9 mouse cellular contexts compared by ENCODE assay signal in genomic region chr11:76410826-76411225, GRCm38 (mm10). TPM values are rescaled to one million over a fixed set of nuclear protein-coding genes. Genes with fewer than 3 reads are reported as not detected.
DNase-seq lines count a peak whose midpoint lies in the region; ATAC-seq and TF ChIP-seq lines count a peak whose summit lies in the region.
"Had no signal": no experiment of that assay in that cellular context is flagged by ENCODE, and none has a peak within 500 bp of the region (broad histone marks: within the 10 kb centered on the region; RNA-seq: fewer than 3 reads in every experiment).

No protein-coding gene starts in this region.

- 72% methylated on average over 12 of the region's 12 CpGs for WGBS in heart, embryonic 10.5 days
- 72% methylated on average over 12 of the region's 12 CpGs for WGBS in midbrain, postnatal 0 days

- no peak overlapping the region for H3K4me2 ChIP-seq in midbrain, postnatal 0 days (ENCODE audit: low read depth, low read length, poor library complexity, severe bottlenecking)
- H3K4me2 ChIP-seq: embryonic facial prominence, embryonic 13.5 days had no signal

- ATAC-seq in midbrain, postnatal 0 days (ENCODE audit: low FRiP score): no peak

- no peaks in the 10 kb centered on the region for H3K9me3 ChIP-seq in heart, embryonic 10.5 days
- H3K9me3 ChIP-seq in midbrain, postnatal 0 days (ENCODE audit: low read length): no peaks in the 10 kb centered on the region
- H3K9me3 ChIP-seq: embryonic facial prominence, embryonic 13.5 days had no signal

- peaks cover 58% of the 10 kb centered on the region for H3K36me3 ChIP-seq in heart, embryonic 10.5 days
- H3K36me3 ChIP-seq in midbrain, postnatal 0 days (ENCODE audit: insufficient read depth, low read length): peaks cover 20% of the 10 kb centered on the region

- no peak overlapping the region for H3K4me3 ChIP-seq in heart, embryonic 10.5 days
- no peak overlapping the region for H3K4me3 ChIP-seq in midbrain, postnatal 0 days (ENCODE audit: low read depth, low read length)
- H3K4me3 ChIP-seq: embryonic facial prominence, embryonic 13.5 days had no signal

- peak; percentile 82 for TF ChIP-seq CTCF in midbrain, postnatal 0 days (IDR thresholded peaks at IDR 0.05)

- H3K27ac ChIP-seq in heart, embryonic 10.5 days: no peak overlapping the region
- H3K27ac ChIP-seq in midbrain, postnatal 0 days (ENCODE audit: low read depth, low read length): no peak overlapping the region
- H3K27ac ChIP-seq: embryonic facial prominence, embryonic 13.5 days had no signal

- peak; percentile 85 for DNase-seq in heart, adult 11 months
- no peak for DNase-seq in heart, embryonic 10.5 days (ENCODE audit: low spot score)
- peak; percentile 70 for DNase-seq in urinary bladder, postnatal 25 days (ENCODE audit: low spot score)
- DNase-seq in urinary bladder, adult 2 months (ENCODE audit: low spot score): no peak
- peak; percentile 68 for DNase-seq in cerebellum, adult 9-10 months
- peak; percentile 77 for DNase-seq in kidney, postnatal 10 days
- DNase-seq in midbrain, postnatal 0 days (ENCODE audit: low spot score): peak; percentile 65
- DNase-seq in thymus, postnatal 4 days: peak; percentile 83

- H3K9ac ChIP-seq in midbrain, postnatal 0 days (replicated peaks; ENCODE audit: low read length, poor library complexity, severe bottlenecking): no peak overlapping the region
- H3K9ac ChIP-seq: embryonic facial prominence, embryonic 13.5 days had no signal

- H3K4me1 ChIP-seq in heart, embryonic 10.5 days: peaks cover 10% of the 10 kb centered on the region
- no peaks in the 10 kb centered on the region for H3K4me1 ChIP-seq in midbrain, postnatal 0 days (ENCODE audit: insufficient read depth, low read length)

- H3K27me3 ChIP-seq in heart, embryonic 10.5 days (ENCODE audit: insufficient read depth, poor library complexity, severe bottlenecking): no peaks in the 10 kb centered on the region
- no peaks in the 10 kb centered on the region for H3K27me3 ChIP-seq in midbrain, postnatal 0 days (ENCODE audit: insufficient read depth, low read length)
- H3K27me3 ChIP-seq: embryonic facial prominence, embryonic 13.5 days had no signal

RNA-seq across cellular contexts. Expression of gene Timm22, which starts 4.1 kb away (rescaled TPM):
- 120 and 129 TPM in 2 replicates for polyA plus RNA-seq in heart, embryonic 10.5 days (2016; fragmentation: Nextera tagmentation; extraction: Ambion mirVana)
- 19.6 and 21.5 TPM in 2 replicates for polyA plus RNA-seq in urinary bladder, adult 2 months (2012; rRNA removed)
- total RNA-seq in midbrain, postnatal 0 days (2014; rRNA removed): 26.6 and 38.0 TPM in 2 replicates
- polyA plus RNA-seq in midbrain, postnatal 0 days (2015; fragmentation: Nextera tagmentation; extraction: Ambion mirVana): 103 and 104 TPM in 2 replicates

RNA-seq across cellular contexts. Expression of gene Nxn, which starts 11.9 kb away (rescaled TPM):
- 27.9 and 34.5 TPM in 2 replicates for polyA plus RNA-seq in heart, embryonic 10.5 days (2016; fragmentation: Nextera tagmentation; extraction: Ambion mirVana)
- 59.5 and 71.7 TPM in 2 replicates for polyA plus RNA-seq in urinary bladder, adult 2 months (2012; rRNA removed)
- total RNA-seq in midbrain, postnatal 0 days (2014; rRNA removed): 25.2 and 32.2 TPM in 2 replicates
- polyA plus RNA-seq in midbrain, postnatal 0 days (2015; fragmentation: Nextera tagmentation; extraction: Ambion mirVana): 13.7 and 15.2 TPM in 2 replicates

Comparison
In these comparisons a context has a peak if more than half of its experiments do, and no peak if none do; other contexts are left out.
1. DNase-seq: peak in heart, adult 11 months (single experiment), urinary bladder, postnatal 25 days (single experiment), cerebellum, adult 9-10 months (single experiment), kidney, postnatal 10 days (single experiment), midbrain, postnatal 0 days (single experiment) and thymus, postnatal 4 days (single experiment); none in heart, embryonic 10.5 days (single experiment) and urinary bladder, adult 2 months (single experiment).